Mouse (Mus musculus): ENCODE data around the gene Lgals7.

- TF ChIP-seq EP300 (IDR thresholded peaks at IDR 0.05; ENCODE audit: insufficient read depth, low read depth, low read length) (0 out of 2 replicates have a peak, but pooled peaks have one; percentile 18), POLR2A (IDR thresholded peaks at IDR 0.05; ENCODE audit: insufficient read depth, low read depth, low read length) (no peak)
These were observed 37.9 kb downstream of the Lgals7 start for GRCm38 (mm10) chr7:28901311-28902125.
